Mouse (Mus musculus) liver, embryonic 12.5 days (tissue): Measurements from ENCODE around the gene Tjp1. TPM values are rescaled to one million over a fixed set of nuclear protein-coding genes. Genes with fewer than 3 reads are reported as not detected.

Experiments
- ATAC-seq: fragments of 200-750 bp; cut with Nextera tagmentation; 2 replicates; pipeline ENCODE4 v1.8.0; 2017; ENCODE audit warnings: moderate number of reproducible peaks, mild to moderate bottlenecking, moderate library complexity
- H3K27ac ChIP-seq: fragments of 300-500 bp; sonication (generic); 2 replicates; pipeline ENCODE4 v1.5.1; 2016; ENCODE audit warnings: mild to moderate bottlenecking
- H3K27me3 ChIP-seq: fragments of 300-500 bp; sonication (generic); replicated peaks from 2 replicates; pipeline ENCODE4 v1.6.1; 2016; ENCODE audit warnings: mild to moderate bottlenecking, moderate library complexity
- H3K36me3 ChIP-seq: fragments of 300-500 bp; sonication (generic); 2 replicates; pipeline ENCODE4 v1.6.1; 2016; ENCODE audit warnings: mild to moderate bottlenecking, moderate library complexity
- H3K4me1 ChIP-seq: fragments of 300-500 bp; sonication (generic); 2 replicates; pipeline ENCODE4 v1.6.1; 2016
- H3K4me2 ChIP-seq: fragments of 300-500 bp; sonication (generic); 2 replicates; pipeline ENCODE4 v1.6.1; 2016; ENCODE audit warnings: mild to moderate bottlenecking, moderate library complexity
- H3K4me3 ChIP-seq: fragments of 300-500 bp; sonication (generic); 2 replicates; pipeline ENCODE4 v1.5.1; 2016; ENCODE audit warnings: mild to moderate bottlenecking, moderate library complexity
- H3K9ac ChIP-seq: fragments of 300-500 bp; sonication (generic); 2 replicates; pipeline ENCODE4 v1.6.1; 2016; ENCODE audit warnings: mild to moderate bottlenecking, moderate library complexity
- H3K9me3 ChIP-seq: fragments of 300-500 bp; sonication (generic); replicated peaks from 2 replicates; pipeline ENCODE4 v1.6.1; 2016; ENCODE audit warnings: mild to moderate bottlenecking, moderate library complexity
- WGBS: fragments of 180-500 bp; shearing (Covaris S2); methylation state at CpG from one replicate; pipeline ENCODE4 v1.1.7; 2016; ENCODE audit not compliant: insufficient replicate concordance; 5-methylcytosine and 5-hydroxymethylcytosine counted together
- polyA plus RNA-seq: library from polyadenylated mRNA; unstranded; fragments of >200 nt; fragmentation: Nextera tagmentation; extraction: Ambion mirVana; gene quantifications from 2 replicates; pipeline ENCODE4 v1.2.1, GENCODE M21; 2016

Tjp1 gene
- polyA plus RNA-seq, 1 experiment from 2014 or later = 7.0 TPM

- no peak overlapping the region for H3K4me3 ChIP-seq
- H3K36me3 ChIP-seq = no peaks in the 10 kb centered on the region
- H3K4me2 ChIP-seq = no peak overlapping the region
- no peak overlapping the region for H3K27ac ChIP-seq
- ATAC-seq = no peak
- no peak overlapping the region for H3K9ac ChIP-seq
- H3K4me1 ChIP-seq = peaks cover 24% of the 10 kb centered on the region
- WGBS = 15% methylated on average over 1 of the region's 1 CpGs
- no peaks in the 10 kb centered on the region for H3K9me3 ChIP-seq
- peaks cover 44% of the 10 kb centered on the region for H3K27me3 ChIP-seq
Observed at GRCm38 (mm10) chr7:65366153-65366552, 161.4 kb downstream of the Tjp1 start.

- no peaks in the 10 kb centered on the region for H3K9me3 ChIP-seq
- no peak overlapping the region for H3K9ac ChIP-seq
- no peaks in the 10 kb centered on the region for H3K36me3 ChIP-seq
- peaks cover 38% of the 10 kb centered on the region for H3K27me3 ChIP-seq
- H3K4me2 ChIP-seq = no peak overlapping the region
- H3K4me1 ChIP-seq = peaks cover 18% of the 10 kb centered on the region
- 75% methylated on average over 4 of the region's 4 CpGs for WGBS
- no peak for ATAC-seq
- H3K27ac ChIP-seq = no peak overlapping the region
- no peak overlapping the region for H3K4me3 ChIP-seq
Observed at GRCm38 (mm10) chr7:65365560-65365959, 162.0 kb downstream of the Tjp1 start.

DNA sequence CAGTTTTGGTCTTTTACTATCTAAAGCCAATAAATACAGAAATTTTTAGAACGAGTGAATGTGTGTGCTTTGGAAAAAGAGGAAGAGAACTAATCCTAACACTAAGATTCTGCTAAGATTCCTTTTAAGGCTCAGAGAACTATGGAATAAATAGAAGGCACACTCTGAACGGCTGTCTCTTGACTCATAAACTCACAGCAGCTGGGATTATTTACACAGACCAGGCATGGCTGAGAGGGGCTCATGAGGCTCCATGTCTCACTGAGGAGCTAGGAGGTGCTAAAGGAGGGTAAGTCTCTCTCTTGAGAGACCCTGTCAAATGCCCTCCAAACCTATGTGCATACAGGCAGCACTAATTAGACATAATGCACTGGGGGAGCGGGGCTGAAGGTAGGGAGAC is 167.3 kb downstream of the Tjp1 start:
- Histone ChIP-seq H3K9ac (no peak overlapping the region), H3K27ac (no peak overlapping the region), H3K4me1 (peaks cover 4% of the 10 kb centered on the region; the same call in 1 of the 2 replicates), H3K27me3 (0 out of 2 replicates have a peak, but pooled peaks cover 4% of the 10 kb centered on the region), H3K36me3 (no peaks in the 10 kb centered on the region), H3K4me2 (no peak overlapping the region), H3K4me3 (no peak overlapping the region), H3K9me3 (no peaks in the 10 kb centered on the region)
- no peak for ATAC-seq
- 53% methylated on average over 3 of the region's 3 CpGs for WGBS

DNA sequence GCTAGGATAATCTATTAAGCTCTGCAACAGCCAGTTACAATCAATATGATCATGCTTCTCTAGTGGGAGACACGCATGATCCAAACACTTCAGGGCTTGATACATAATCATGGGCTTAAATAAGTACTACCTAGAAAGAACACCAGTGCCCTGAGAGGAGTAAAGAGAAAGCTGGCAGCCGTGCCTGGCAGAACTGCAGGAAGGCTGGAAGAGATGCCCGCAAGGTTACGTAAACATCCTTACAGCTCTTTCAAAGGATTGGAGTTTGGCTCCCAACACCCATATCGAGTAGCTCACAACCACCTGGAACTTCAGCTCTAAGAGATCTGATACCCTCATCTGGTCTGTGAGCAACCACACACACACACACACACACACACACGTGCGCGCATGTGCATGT is 167.8 kb downstream of the Tjp1 start:
- no peaks in the 10 kb centered on the region for H3K9me3 ChIP-seq
- H3K36me3 ChIP-seq = no peaks in the 10 kb centered on the region
- H3K27ac ChIP-seq = no peak overlapping the region
- no peak overlapping the region for H3K4me3 ChIP-seq
- no peak overlapping the region for H3K4me2 ChIP-seq
- ATAC-seq = no peak
- H3K27me3 ChIP-seq = 0 out of 2 replicates have a peak, but pooled peaks cover 4% of the 10 kb centered on the region
- H3K4me1 ChIP-seq = peaks cover 8% of the 10 kb centered on the region; the same call in 1 of the 2 replicates
- 65% methylated on average over 8 of the region's 8 CpGs for WGBS
- no peak overlapping the region for H3K9ac ChIP-seq

GRCm38 (mm10) chr7:65357538-65357937 is 170.0 kb downstream of the Tjp1 start:
- Histone ChIP-seq H3K4me1 (peaks cover 8% of the 10 kb centered on the region; the same call in 1 of the 2 replicates), H3K36me3 (no peaks in the 10 kb centered on the region), H3K4me2 (no peak overlapping the region), H3K9ac (no peak overlapping the region), H3K4me3 (no peak overlapping the region), H3K27ac (no peak overlapping the region), H3K9me3 (no peaks in the 10 kb centered on the region), H3K27me3 (no peaks in the 10 kb centered on the region)
- 46% methylated on average over 1 of the region's 1 CpGs for WGBS
- no peak for ATAC-seq

GRCm38 (mm10) chr7:65356204-65356603 is 171.4 kb downstream of the Tjp1 start:
- 54% methylated on average over 1 of the region's 1 CpGs for WGBS
- H3K27ac ChIP-seq = no peak overlapping the region

DNA sequence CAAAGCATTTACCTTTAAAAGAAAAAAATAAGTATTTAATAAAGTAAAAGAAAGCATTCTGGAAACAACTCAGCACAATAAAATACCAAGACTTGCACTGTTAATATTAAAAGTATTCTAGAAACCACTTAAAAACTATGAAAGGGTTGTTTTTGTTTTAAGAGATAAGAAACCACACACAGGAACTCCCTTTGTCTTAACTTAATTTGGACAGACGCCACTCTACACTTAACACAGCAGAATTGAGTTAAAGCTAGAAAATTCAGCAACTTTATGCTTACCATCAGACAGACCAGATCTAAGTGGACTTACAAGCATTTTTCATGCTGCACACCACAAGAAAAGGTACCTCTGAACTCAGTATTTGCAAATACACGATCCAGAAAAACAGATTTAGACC is 172.7 kb downstream of the Tjp1 start:
- H3K27me3 ChIP-seq = no peaks in the 10 kb centered on the region
- peaks cover 7% of the 10 kb centered on the region; the same call in 1 of the 2 replicates for H3K4me1 ChIP-seq
- H3K36me3 ChIP-seq = no peaks in the 10 kb centered on the region
- H3K9ac ChIP-seq = no peak overlapping the region
- no peak for ATAC-seq
- H3K4me3 ChIP-seq = no peak overlapping the region
- no peak overlapping the region for H3K27ac ChIP-seq
- WGBS = 21% methylated on average over 2 of the region's 2 CpGs
- no peak overlapping the region for H3K4me2 ChIP-seq
- no peaks in the 10 kb centered on the region for H3K9me3 ChIP-seq

More at GRCm38 (mm10) chr7:65356204-65356603, 171.4 kb downstream of the Tjp1 start:
- H3K4me1 ChIP-seq = peaks cover 8% of the 10 kb centered on the region; the same call in 1 of the 2 replicates
- no peaks in the 10 kb centered on the region for H3K27me3 ChIP-seq
- H3K4me3 ChIP-seq = no peak overlapping the region
- no peaks in the 10 kb centered on the region for H3K36me3 ChIP-seq
- ATAC-seq = no peak
- H3K9ac ChIP-seq = no peak overlapping the region
- H3K4me2 ChIP-seq = no peak overlapping the region
- H3K9me3 ChIP-seq = no peaks in the 10 kb centered on the region

GRCm38 (mm10) chr7:65350348-65351079 is 177.1 kb downstream of the Tjp1 start:
- peaks cover 10% of the 10 kb centered on the region; the same call in 1 of the 2 replicates for H3K4me1 ChIP-seq
- H3K4me3 ChIP-seq = no peak overlapping the region
- H3K9me3 ChIP-seq = no peaks in the 10 kb centered on the region
- H3K9ac ChIP-seq = no peak overlapping the region
- no peak overlapping the region for H3K27ac ChIP-seq
- no peak overlapping the region for H3K4me2 ChIP-seq
- no peaks in the 10 kb centered on the region for H3K36me3 ChIP-seq
- no peak for ATAC-seq
- WGBS = 53% methylated on average over 4 of the region's 4 CpGs
- H3K27me3 ChIP-seq = no peaks in the 10 kb centered on the region

- Histone ChIP-seq H3K27me3 (no peaks in the 10 kb centered on the region), H3K36me3 (no peaks in the 10 kb centered on the region), H3K9ac (no peak overlapping the region), H3K4me3 (no peak overlapping the region), H3K27ac (no peak overlapping the region), H3K4me2 (no peak overlapping the region), H3K4me1 (peaks cover 6% of the 10 kb centered on the region; the same call in 1 of the 2 replicates), H3K9me3 (no peaks in the 10 kb centered on the region)
- ATAC-seq = no peak
Observed at GRCm38 (mm10) chr7:65348540-65348939, 179.0 kb downstream of the Tjp1 start.

DNA sequence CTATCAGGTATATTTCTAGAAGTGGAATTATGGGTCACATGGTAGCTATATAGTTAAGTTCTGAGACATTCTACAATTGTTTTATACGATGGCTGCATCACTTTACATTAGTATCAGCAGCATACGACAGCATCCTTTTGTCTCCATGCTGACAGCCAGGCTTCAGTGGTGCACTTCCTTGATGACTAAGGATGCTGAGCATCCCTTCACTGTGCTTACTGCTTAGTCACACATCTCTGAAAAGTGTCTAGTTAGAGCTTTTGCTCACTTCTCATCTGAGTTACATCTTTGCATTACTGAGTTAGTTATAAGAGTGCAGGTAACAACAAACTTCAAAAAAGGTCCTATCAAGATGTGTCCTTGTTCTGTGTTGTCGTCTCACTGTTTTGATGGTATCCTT is 182.3 kb downstream of the Tjp1 start:
- Histone ChIP-seq H3K4me1 (peaks cover 6% of the 10 kb centered on the region; the same call in 1 of the 2 replicates), H3K9me3 (no peaks in the 10 kb centered on the region), H3K36me3 (0 out of 2 replicates have a peak, but pooled peaks cover 3% of the 10 kb centered on the region), H3K27me3 (no peaks in the 10 kb centered on the region), H3K4me3 (no peak overlapping the region), H3K27ac (no peak overlapping the region), H3K9ac (no peak overlapping the region), H3K4me2 (no peak overlapping the region)
- no peak for ATAC-seq
- 64% methylated on average over 3 of the region's 3 CpGs for WGBS

DNA sequence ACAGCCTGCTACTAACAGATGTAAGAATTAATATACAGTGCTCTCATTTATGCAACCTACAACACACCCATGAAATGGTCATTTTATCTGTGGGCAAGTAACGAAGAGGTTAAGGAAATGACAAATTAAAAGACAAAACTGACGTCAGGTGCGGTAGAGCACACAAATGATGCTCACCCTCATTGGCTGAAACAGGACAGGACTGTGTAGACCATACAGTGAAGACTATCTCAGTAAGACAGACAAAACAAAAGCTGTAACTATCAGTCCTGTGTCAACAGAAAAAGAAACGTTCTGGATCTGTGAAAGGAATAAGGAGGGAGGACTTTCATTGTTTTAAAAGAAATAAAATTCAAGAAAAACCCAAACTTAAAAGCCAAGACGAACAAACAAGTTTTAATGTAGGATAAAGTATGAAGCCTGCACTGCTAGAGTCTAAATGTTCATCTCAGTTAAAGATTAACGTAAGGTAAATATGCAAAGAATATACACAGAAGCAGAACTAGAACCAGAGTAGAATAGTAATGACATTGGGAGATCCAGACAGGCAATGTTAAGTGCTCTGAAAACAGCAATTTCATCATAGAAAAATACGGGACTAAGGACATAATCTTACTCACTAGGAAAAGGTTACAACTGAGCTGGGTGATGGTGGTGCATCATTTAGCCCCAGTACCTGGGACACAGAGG is 189.9 kb downstream of the Tjp1 start:
- H3K4me3 ChIP-seq = no peak overlapping the region
- ATAC-seq = no peak
- H3K4me1 ChIP-seq = no peaks in the 10 kb centered on the region
- WGBS = 66% methylated on average over 7 of the region's 7 CpGs
- no peak overlapping the region for H3K27ac ChIP-seq
- no peaks in the 10 kb centered on the region for H3K9me3 ChIP-seq
- H3K9ac ChIP-seq = no peak overlapping the region
- no peak overlapping the region for H3K4me2 ChIP-seq
- peaks cover 13% of the 10 kb centered on the region for H3K36me3 ChIP-seq
- no peaks in the 10 kb centered on the region for H3K27me3 ChIP-seq

DNA sequence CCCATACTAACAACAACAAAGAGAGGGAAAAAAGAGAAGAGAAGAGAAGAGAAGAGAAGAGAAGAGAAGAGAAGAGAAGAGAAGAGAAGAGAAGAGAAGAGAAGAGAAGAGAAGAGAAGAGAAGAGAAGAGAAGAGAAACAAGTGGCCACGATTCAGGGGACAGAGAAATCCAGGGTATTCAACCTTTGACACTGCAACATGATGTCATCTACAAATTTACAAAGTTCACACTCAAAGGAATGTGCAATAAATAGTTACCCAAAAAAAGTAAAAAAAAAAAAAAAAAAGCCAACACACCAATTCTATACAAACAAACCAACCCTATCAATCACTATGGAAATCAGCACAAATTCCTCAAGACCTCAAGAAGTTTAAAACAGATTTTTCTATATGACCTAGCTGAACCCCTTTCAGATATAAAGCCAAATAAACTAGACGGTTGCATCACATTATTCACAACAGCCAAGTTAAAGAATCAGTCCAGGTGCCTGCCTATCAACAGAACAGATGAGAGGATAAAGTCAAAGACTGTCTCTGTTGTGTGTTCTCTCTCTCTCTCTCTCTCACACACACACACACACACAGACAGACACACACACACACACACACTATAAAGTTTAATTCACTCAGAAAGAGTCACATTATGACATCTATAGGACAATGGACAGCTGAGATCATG is 194.4 kb downstream of the Tjp1 start:
- Histone ChIP-seq H3K4me3 (no peak overlapping the region), H3K27me3 (no peaks in the 10 kb centered on the region), H3K4me2 (no peak overlapping the region), H3K4me1 (no peaks in the 10 kb centered on the region), H3K9me3 (no peaks in the 10 kb centered on the region), H3K27ac (no peak overlapping the region), H3K9ac (no peak overlapping the region), H3K36me3 (peaks cover 21% of the 10 kb centered on the region)
- 64% methylated on average over 2 of the region's 2 CpGs for WGBS
- ATAC-seq = no peak
